Mouse (Mus musculus): ENCODE data around the gene Nr2f2. TPM values are rescaled to one million over a fixed set of nuclear protein-coding genes. Genes with fewer than 3 reads are reported as not detected.
A peak's percentile ranks its signal among the peaks of the same experiment; 100 is the strongest.

Gene Nr2f2
- polyA plus RNA-seq, 1 experiment from 2014 or later = 72.9 TPM

DNA sequence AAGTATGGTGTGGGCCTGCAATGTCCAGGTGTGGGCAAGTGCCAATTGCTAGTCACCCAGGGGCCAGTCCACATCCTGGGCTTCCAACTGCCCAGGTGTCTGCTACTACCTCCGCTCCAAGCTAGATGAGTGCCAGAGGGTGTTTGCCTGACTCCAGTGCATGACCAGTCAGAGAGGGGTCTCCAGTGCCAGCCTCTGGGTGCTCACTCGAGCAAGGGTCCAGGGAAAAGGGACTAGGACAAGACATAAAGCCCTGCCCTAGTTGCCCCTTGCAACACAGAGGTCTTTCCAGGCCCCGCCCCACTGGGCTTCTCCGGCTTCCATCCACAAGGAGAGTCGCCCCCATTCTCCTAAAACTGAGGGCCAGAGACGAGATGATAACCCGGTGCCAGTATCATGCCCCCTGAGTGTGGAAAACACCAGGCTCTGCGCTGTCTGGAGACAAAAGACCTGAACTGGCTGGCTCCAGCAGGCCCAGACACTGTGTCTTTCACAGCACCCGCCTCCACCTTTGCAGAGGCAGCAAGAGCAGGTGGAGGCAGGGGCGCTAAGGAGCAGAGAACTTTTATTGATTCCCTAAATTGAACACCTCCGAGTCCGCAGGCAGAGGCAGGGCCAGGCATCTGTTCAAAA is 26.4 kb downstream of the Nr2f2 start:
- no peaks in the 10 kb centered on the region for H3K9me3 ChIP-seq (ENCODE audit: control insufficient read depth, low read length)
- no peak overlapping the region for H3K9ac ChIP-seq (replicated peaks; ENCODE audit: low read depth, low read length)
- H3K27ac ChIP-seq (ENCODE audit: low read depth, low read length) = no peak overlapping the region
- no peak for ATAC-seq (ENCODE audit: low read depth)
- WGBS = 43% methylated on average over 12 of the region's 12 CpGs
- H3K4me1 ChIP-seq (ENCODE audit: control insufficient read depth, insufficient read depth, low read length) = 0 out of 2 replicates have a peak, but pooled peaks cover 10% of the 10 kb centered on the region
- no peak overlapping the region for H3K4me3 ChIP-seq (ENCODE audit: low read depth, low read length)
- no peak overlapping the region for H3K4me2 ChIP-seq (ENCODE audit: low read depth, low read length)
- peaks cover 37% of the 10 kb centered on the region for H3K27me3 ChIP-seq (ENCODE audit: control insufficient read depth, insufficient read depth, low read length)
- no peaks in the 10 kb centered on the region for H3K36me3 ChIP-seq (ENCODE audit: control insufficient read depth, insufficient read depth, low read length)

DNA sequence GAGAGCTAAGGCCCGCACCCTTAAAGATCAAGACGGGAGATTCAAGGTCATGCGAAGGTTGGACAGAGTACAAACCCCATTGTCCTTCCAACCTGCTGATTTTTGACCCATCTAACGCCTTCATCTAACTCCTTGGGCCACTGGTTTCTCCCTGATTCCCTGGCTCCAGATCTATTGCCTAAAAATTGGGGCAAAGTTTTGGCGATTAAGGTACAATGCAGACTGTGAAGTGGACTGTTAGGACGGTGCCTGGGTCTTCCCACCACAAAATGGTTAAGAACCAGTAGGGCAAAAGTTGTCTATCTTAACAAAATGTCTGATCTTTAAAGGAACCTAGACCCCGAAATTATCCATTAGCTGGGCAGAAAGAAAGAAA is 28.3 kb downstream of the Nr2f2 start:
- H3K4me1 ChIP-seq (ENCODE audit: control insufficient read depth, insufficient read depth, low read length) = 0 out of 2 replicates have a peak, but pooled peaks cover 7% of the 10 kb centered on the region
- H3K9ac ChIP-seq (replicated peaks; ENCODE audit: low read depth, low read length) = no peak overlapping the region
- peaks cover 37% of the 10 kb centered on the region for H3K27me3 ChIP-seq (ENCODE audit: control insufficient read depth, insufficient read depth, low read length)
- ATAC-seq (ENCODE audit: low read depth) = no peak
- H3K4me3 ChIP-seq (ENCODE audit: low read depth, low read length) = no peak overlapping the region
- no peak overlapping the region for H3K4me2 ChIP-seq (ENCODE audit: low read depth, low read length)
- H3K27ac ChIP-seq (ENCODE audit: low read depth, low read length) = no peak overlapping the region
- no peaks in the 10 kb centered on the region for H3K9me3 ChIP-seq (ENCODE audit: control insufficient read depth, low read length)
- 17% methylated on average over 7 of the region's 7 CpGs for WGBS
- H3K36me3 ChIP-seq (ENCODE audit: control insufficient read depth, insufficient read depth, low read length) = no peaks in the 10 kb centered on the region

- Histone ChIP-seq H3K36me3 (ENCODE audit: control insufficient read depth, insufficient read depth, low read length) (no peaks in the 10 kb centered on the region), H3K4me2 (ENCODE audit: low read depth, low read length) (peak overlapping the region; percentile 31; the same call in 1 of the 2 replicates), H3K9me3 (ENCODE audit: control insufficient read depth, low read length) (no peaks in the 10 kb centered on the region), H3K4me1 (ENCODE audit: control insufficient read depth, insufficient read depth, low read length) (0 out of 2 replicates have a peak, but pooled peaks cover 7% of the 10 kb centered on the region), H3K27me3 (ENCODE audit: control insufficient read depth, insufficient read depth, low read length) (peaks cover 40% of the 10 kb centered on the region), H3K9ac (replicated peaks; ENCODE audit: low read depth, low read length) (no peak overlapping the region), H3K27ac (ENCODE audit: low read depth, low read length) (no peak overlapping the region), H3K4me3 (ENCODE audit: low read depth, low read length) (peak overlapping the region; percentile 1; the same call in 1 of the 2 replicates)
- 2% methylated on average over 36 of the region's 37 CpGs for WGBS
- peak; percentile 42; the same call in 1 of the 2 replicates for ATAC-seq (ENCODE audit: low read depth)
These were observed 28.8 kb downstream of the Nr2f2 start for GRCm38 (mm10) chr7:70337581-70338264.

DNA sequence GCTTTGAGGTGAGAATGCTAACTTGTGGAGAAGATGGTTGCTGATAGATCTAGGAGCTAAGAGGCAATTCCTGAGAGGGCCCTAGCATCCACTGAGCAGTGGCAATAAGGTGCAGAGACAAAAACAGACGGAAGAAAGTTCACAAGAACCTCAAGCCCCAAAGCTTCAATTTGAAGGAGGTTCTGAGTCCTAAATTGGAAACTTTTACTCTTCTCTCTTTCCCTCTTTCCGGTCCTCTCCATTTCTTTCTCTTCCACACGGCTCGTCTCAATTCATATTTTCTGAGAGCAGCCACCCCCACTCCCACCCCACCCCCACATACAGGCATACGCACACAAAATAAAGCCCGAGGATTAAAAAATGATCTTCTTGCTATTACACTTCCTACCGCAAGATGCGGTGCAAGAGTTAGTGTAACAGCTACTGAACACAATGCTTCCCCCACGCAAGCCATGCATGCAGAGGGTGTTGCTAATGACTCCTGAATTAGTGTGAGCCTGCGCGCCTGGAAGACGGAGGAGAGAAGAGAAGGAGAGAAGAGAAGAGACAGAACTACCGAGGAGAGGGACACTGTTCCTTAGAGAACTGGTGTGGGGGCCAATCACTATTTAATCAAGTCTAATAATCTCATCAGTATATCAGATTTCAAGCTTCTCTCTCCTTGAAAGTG is 29.8 kb downstream of the Nr2f2 start:
- Histone ChIP-seq H3K27me3 (ENCODE audit: control insufficient read depth, insufficient read depth, low read length) (peaks cover 45% of the 10 kb centered on the region), H3K4me1 (ENCODE audit: control insufficient read depth, insufficient read depth, low read length) (peaks cover 10% of the 10 kb centered on the region; the same call in 1 of the 2 replicates), H3K27ac (ENCODE audit: low read depth, low read length) (no peak overlapping the region), H3K36me3 (ENCODE audit: control insufficient read depth, insufficient read depth, low read length) (no peaks in the 10 kb centered on the region), H3K9ac (replicated peaks; ENCODE audit: low read depth, low read length) (no peak overlapping the region), H3K9me3 (ENCODE audit: control insufficient read depth, low read length) (no peaks in the 10 kb centered on the region), H3K4me2 (ENCODE audit: low read depth, low read length) (0 out of 2 replicates have a peak overlapping the region, but pooled peaks have one; percentile 6), H3K4me3 (ENCODE audit: low read depth, low read length) (0 out of 2 replicates have a peak overlapping the region, but pooled peaks have one; percentile 1)
- WGBS = 15% methylated on average over 13 of the region's 13 CpGs
- ATAC-seq (ENCODE audit: low read depth) = no peak

DNA sequence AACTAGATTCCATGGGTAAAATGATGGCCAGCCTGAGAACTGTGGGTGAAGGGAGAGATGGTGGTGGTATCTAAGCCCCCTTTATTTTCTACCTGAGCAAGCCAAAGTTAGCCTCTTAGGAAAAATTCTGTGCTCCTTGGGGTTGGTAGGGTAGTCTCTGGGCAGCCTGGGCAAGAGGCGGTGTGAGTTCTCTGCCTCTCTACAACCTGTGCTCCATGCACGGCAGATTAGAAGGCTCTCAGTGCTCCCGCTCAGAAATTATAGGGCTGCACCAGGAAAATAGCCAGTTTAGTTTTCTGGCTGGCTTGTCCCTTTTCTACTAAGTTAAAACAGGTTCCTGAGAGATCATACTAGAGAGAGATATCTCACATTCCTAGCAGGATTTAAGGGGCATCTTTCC is 30.4 kb downstream of the Nr2f2 start:
- Histone ChIP-seq H3K4me3 (ENCODE audit: low read depth, low read length) (no peak overlapping the region), H3K9ac (replicated peaks; ENCODE audit: low read depth, low read length) (no peak overlapping the region), H3K27me3 (ENCODE audit: control insufficient read depth, insufficient read depth, low read length) (peaks cover 49% of the 10 kb centered on the region), H3K27ac (ENCODE audit: low read depth, low read length) (no peak overlapping the region), H3K4me2 (ENCODE audit: low read depth, low read length) (no peak overlapping the region), H3K9me3 (ENCODE audit: control insufficient read depth, low read length) (no peaks in the 10 kb centered on the region), H3K36me3 (ENCODE audit: control insufficient read depth, insufficient read depth, low read length) (no peaks in the 10 kb centered on the region), H3K4me1 (ENCODE audit: control insufficient read depth, insufficient read depth, low read length) (peaks cover 13% of the 10 kb centered on the region; the same call in 1 of the 2 replicates)
- ATAC-seq (ENCODE audit: low read depth) = no peak
- WGBS = 34% methylated on average over 3 of the region's 3 CpGs

- H3K4me1 ChIP-seq (ENCODE audit: control insufficient read depth, insufficient read depth, low read length) = peaks cover 13% of the 10 kb centered on the region; the same call in 1 of the 2 replicates
- H3K4me2 ChIP-seq (ENCODE audit: low read depth, low read length) = no peak overlapping the region
- no peaks in the 10 kb centered on the region for H3K9me3 ChIP-seq (ENCODE audit: control insufficient read depth, low read length)
- H3K4me3 ChIP-seq (ENCODE audit: low read depth, low read length) = no peak overlapping the region
- peaks cover 49% of the 10 kb centered on the region for H3K27me3 ChIP-seq (ENCODE audit: control insufficient read depth, insufficient read depth, low read length)
- no peak overlapping the region for H3K27ac ChIP-seq (ENCODE audit: low read depth, low read length)
- H3K9ac ChIP-seq (replicated peaks; ENCODE audit: low read depth, low read length) = no peak overlapping the region
- no peaks in the 10 kb centered on the region for H3K36me3 ChIP-seq (ENCODE audit: control insufficient read depth, insufficient read depth, low read length)
- ATAC-seq (ENCODE audit: low read depth) = no peak
- WGBS = 11% methylated on average over 7 of the region's 7 CpGs
These were observed 31.1 kb downstream of the Nr2f2 start for GRCm38 (mm10) chr7:70335411-70335810.

DNA sequence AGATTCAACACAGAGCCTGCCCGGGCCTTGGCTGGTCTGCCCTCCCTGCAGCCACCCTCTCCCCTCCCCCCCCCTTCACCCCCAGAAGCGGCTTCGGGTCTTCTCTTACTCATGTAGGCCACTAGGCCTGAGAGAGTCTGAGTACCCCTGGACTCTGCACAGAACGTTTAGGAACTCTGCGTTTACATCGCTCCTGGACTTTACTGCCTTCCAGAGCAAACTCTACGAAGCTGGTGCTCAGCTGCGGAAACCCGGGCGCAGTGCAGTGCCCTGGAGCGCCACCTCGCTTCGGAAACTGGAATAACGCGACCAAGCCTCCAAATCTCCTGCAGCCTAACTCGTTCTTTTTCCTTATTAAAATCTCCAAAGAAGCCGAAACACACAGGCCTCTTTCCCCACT is 31.7 kb downstream of the Nr2f2 start:
- WGBS = 1% methylated on average over 17 of the region's 17 CpGs
- no peak overlapping the region for H3K9ac ChIP-seq (replicated peaks; ENCODE audit: low read depth, low read length)
- H3K36me3 ChIP-seq (ENCODE audit: control insufficient read depth, insufficient read depth, low read length) = no peaks in the 10 kb centered on the region
- H3K4me2 ChIP-seq (ENCODE audit: low read depth, low read length) = peak overlapping the region; percentile 32; the same call in 1 of the 2 replicates
- no peak overlapping the region for H3K4me3 ChIP-seq (ENCODE audit: low read depth, low read length)
- ATAC-seq (ENCODE audit: low read depth) = peak; percentile 45; the same call in 1 of the 2 replicates
- H3K27ac ChIP-seq (ENCODE audit: low read depth, low read length) = no peak overlapping the region
- H3K4me1 ChIP-seq (ENCODE audit: control insufficient read depth, insufficient read depth, low read length) = peaks cover 13% of the 10 kb centered on the region; the same call in 1 of the 2 replicates
- peaks cover 48% of the 10 kb centered on the region for H3K27me3 ChIP-seq (ENCODE audit: control insufficient read depth, insufficient read depth, low read length)
- H3K9me3 ChIP-seq (ENCODE audit: control insufficient read depth, low read length) = no peaks in the 10 kb centered on the region

DNA sequence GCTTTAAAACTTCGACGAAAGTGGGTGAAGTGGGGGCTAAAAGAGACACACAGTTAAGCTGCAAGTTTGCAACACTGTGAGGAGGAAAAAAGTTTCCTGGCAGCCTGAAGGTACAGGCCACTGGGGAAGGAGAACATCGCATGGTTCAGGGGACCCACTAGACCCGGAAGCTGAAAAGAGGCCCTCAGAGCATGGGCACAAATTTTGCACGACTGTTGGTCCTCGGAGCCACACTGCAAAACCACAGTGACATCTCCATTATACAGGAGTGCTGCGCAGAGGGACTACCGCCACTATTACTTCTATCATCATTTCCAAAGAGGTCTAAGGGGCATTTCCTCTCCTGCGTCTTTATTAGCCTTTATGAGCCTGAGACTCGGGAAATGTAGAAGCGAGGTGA is 32.7 kb downstream of the Nr2f2 start:
- WGBS = 9% methylated on average over 11 of the region's 11 CpGs
- Histone ChIP-seq H3K27me3 (ENCODE audit: control insufficient read depth, insufficient read depth, low read length) (peaks cover 52% of the 10 kb centered on the region), H3K9ac (replicated peaks; ENCODE audit: low read depth, low read length) (no peak overlapping the region), H3K4me2 (ENCODE audit: low read depth, low read length) (no peak overlapping the region), H3K36me3 (ENCODE audit: control insufficient read depth, insufficient read depth, low read length) (no peaks in the 10 kb centered on the region), H3K9me3 (ENCODE audit: control insufficient read depth, low read length) (no peaks in the 10 kb centered on the region), H3K4me3 (ENCODE audit: low read depth, low read length) (no peak overlapping the region), H3K27ac (ENCODE audit: low read depth, low read length) (no peak overlapping the region), H3K4me1 (ENCODE audit: control insufficient read depth, insufficient read depth, low read length) (peaks cover 13% of the 10 kb centered on the region; the same call in 1 of the 2 replicates)
- ATAC-seq (ENCODE audit: low read depth) = no peak

Measured in neural tube, embryonic 14.5 days (tissue).